Mouse (Mus musculus): ENCODE results near the gene Sgk2.

The Sgk2 gene

DNA sequence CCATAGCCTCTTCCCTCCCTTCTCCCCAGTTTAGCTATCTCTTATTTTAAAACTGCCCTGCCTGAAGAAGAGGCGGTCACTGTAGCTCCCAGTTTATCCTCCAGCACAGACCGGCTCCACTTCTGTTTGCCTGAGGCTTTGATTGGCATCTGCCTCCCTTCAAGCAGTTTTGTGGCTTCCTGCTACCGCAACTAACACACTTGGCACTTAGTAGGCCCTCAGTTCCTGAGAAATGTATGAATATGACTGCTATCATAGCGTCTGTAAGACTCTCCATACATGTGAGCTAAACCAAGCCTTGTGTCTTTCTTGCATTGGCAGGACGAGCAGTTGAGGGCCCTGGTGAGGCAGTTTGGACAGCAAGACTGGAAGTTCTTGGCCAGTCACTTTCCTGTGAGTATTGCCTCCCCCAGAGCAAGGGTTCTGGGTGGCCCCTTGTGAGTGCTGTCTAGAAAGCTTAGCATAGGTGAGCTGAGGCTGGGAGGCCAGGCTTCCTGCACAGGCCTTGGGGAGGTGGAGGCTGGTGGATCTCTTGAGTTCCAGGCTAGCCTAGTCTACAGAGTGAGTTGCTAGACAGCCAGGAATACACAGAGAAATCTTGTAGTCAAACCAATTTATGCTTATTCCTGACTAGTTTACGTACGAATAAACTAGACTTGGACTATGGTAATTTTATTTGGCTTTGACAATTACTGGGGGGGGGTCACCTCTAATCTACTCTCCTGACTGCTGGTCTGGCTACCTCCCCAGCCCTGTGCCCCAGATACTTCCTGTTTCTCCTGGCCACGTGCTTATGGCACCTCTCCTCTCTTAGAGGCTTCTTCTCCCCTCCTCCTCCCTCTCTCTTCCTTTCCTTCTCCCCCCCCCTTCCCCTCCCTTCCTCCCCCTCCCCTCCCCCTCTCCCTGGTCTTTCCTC, 74.3 kb downstream of the Sgk2 start:
- DNase-seq = no peak

DNA sequence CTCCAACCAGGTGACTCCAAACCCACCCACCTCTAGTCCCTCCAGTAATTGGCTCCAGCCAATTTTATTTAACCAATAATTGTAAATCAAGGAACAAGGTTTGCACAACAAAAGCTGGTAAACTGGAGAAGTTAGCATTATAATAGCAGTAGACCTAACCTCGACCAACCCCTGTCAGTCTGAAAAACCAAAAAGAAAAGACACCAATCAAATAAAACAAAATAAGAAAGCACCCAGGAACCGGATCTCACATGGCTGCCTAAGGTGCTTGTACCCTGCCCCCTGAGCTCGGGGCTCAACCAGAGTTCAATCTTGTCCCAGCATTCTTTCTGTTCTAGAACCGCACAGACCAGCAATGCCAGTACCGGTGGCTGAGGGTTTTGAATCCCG, 75.0 kb downstream of the Sgk2 start:
- no peak for DNase-seq

Measured in thymus, postnatal 36 days (tissue).